Mouse (Mus musculus): ENCODE results near the gene Eif1ax.
"Not testable (repeated sequence)": the region's sequence is repeated elsewhere in the genome, so short reads cannot be mapped to it uniquely, and the experiment has no call there.

Gene Eif1ax

DNA sequence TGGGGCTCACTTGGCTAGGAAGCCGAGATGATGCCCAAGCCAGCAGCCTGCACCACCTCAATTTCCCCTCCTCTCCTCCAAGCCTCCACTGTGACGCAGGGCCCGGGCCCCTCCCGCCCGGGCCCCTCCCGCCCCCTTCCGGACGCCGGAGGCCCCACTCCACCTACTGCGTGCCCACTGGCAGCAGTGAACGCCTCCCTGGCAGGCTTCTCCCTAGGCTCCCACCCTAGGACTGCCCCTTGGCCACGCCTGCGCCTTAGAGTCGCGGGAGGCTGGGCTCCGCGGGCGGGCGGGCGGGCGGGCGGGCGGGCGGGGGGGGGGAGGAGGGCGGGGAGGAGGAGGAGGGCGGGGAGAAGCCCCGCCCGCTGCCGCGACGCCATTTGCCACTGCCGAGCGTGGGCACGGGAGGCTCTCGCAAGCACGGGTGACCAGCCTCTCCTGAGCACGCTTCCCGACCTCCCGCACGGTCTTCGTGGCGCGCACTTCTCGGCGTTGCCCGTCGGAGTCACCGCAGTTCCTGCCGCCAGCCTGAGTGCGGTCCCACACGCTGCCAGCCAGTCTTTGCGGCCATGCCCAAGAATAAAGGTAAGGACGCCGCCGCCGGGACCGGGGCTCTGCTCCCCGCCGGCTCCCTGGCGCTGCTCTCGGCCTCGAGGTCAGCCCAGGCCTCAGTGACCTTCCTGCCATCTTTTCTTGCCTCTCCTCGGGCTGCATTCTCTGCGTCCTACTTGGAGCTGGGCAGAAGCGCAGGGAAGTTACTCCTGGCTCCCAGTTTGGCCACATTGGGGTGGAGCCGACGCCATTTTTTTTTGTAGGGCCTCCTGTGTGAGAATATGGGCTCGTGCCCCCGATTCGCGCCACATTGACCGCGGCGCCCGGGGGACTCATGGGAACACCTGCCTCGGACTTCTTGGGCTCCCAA lies at the start of gene Eif1ax:
Eif1ax (plus strand) TSS at position 348 of the 922 bp plus-strand sequence.
- peak; percentile 59 for DNase-seq (ENCODE audit: low read depth, low spot score)

DNA sequence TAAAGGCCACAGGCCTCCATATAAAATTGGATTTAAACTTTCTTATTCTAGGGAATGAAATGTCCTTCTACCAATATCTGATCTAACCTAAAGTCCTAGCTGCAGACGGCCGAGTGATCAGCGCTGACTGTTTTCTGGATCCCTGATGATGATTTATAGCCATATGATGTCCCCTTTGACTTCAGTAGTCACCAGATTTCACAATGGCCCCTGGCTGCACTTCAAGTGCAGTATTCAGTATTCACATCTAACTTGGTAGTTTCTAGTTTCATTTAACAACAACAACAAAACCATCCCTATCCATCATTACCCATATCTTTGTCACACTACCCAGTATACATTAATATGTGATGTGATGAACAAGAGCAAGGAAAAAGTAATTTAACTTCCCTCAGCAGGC lies 7.5 kb upstream of the Eif1ax start:
- DNase-seq (ENCODE audit: low read depth, low spot score), result no peak

DNA sequence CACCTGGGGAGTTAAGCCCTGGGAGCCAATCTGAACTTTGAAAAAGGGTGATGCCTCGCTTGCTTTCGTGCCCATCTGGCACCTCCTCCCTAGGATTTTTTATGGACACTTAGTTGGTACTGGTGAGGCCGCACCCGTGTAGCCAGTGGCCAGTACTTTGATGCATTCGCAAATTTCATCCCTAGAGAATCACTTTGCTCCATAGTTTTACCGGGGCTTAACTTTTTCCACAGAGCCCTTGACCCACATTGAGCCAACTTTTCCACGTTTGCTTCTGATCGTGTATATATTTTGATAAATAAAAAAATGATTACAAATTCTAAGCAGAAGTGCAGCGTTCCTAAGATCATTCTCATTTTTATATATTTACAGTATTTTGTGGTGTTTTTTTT lies 771 bp downstream of the Eif1ax start:
- no peak for DNase-seq (ENCODE audit: low read depth, low spot score)

DNA sequence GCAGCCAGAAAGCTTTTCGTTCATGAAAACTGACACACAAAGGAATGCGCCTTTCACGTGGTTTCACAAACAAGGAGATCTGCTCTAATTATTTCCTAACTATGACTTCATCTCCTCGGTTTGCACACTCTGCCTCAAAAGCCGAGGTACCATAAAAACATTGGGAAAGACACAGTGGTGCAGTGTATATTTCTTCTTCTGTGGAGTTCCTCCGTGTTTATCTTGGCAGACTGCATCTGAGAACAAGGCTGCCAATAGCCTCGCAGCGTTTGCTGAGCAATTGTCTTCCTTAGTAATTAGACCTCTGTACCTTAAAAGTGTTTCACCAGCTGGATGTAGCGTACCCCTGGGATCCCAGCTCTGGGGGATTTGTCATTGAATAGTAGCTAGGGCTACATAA lies 15.1 kb downstream of the Eif1ax start:
- DNase-seq (ENCODE audit: low read depth, low spot score), result no peak

DNA sequence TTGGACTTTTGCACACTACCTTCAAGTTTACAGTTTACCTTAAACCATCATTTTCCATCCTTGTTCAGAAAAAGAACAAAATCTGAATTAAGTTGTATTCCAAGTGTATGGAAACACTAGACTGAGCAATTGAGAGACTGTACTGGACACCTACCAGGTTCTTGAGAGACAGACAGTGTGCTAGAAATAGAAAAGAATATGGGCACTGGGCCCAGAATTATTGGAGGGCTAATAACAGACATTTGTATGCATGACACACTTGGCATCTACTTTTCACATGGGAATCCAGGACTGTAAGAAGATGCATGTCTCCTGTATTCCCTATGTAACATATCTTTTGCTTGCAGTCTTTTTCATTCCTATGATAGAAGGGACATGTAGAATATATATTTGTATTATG lies 17.0 kb downstream of the Eif1ax start:
- no peak for DNase-seq (ENCODE audit: low read depth, low spot score)

DNA sequence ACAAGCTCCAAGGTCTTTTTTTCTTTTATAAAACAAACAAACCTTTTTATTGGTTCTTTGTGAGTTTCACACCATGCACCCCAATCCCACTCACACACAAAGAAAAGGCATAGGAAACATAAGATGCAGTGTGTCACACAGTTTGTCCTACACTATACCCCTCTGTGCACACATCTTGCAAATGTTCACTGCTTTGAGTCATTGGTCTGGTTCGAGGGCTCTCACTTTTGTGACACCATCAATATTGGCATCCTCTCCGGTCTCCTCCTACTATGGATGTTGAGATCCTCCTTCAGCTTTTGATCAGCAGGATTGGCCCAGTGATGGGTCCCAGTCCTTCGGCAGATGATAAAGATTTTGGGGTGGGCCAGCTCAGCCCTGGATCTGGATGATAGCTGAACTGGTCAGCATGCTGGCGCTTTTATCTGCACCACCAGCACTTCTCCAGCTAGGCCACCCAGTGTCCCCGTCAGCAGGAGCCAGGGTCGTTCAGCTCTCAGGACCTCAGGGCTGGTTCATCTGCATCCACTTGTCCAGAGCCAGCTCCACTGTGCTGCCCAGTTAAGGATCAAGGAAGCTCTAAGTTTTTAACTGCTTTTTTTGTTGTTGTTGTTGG lies 18.5 kb downstream of the Eif1ax start:
- no peak for DNase-seq (ENCODE audit: low read depth, low spot score)

DNA sequence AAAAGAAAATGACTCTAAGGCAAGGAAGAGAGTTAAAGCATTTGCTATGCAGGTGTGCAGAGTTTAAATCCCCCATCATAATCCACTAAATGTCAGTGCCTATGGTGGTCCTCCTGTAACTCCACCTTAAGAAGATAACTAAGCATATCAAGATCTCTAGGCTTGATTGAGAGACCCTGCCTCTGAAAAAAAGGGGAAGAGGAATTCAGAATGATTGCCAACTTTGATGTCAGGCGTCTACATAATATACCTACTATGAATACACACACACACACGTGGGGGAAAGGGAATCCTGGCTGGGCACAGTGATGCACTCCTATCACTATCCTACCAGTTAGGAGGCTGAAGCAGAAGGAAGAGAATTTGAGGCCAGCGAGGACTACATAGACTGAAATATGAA lies 19.3 kb downstream of the Eif1ax start:
- no peak for DNase-seq (ENCODE audit: low read depth, low spot score)

DNA sequence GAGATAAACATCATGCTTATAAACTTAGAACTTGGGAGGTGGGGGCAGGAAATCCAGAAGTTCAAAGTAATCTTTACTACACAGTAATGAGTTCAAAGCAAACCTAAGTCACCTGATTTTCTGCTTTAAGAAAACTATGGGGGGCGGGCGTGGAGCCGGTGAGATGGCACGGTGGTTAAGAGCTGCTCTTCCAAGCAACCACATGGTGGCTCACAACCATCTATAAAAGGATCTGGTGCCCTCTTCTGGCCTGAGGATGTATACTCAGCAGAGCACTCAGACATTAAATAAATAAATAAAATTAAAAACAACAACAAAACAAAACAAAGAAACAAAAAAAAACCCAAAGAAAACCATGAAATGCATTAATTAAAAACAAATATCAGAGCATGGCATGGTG lies 37.3 kb downstream of the Eif1ax start:
- DNase-seq (ENCODE audit: low read depth, low spot score), result no peak

DNA sequence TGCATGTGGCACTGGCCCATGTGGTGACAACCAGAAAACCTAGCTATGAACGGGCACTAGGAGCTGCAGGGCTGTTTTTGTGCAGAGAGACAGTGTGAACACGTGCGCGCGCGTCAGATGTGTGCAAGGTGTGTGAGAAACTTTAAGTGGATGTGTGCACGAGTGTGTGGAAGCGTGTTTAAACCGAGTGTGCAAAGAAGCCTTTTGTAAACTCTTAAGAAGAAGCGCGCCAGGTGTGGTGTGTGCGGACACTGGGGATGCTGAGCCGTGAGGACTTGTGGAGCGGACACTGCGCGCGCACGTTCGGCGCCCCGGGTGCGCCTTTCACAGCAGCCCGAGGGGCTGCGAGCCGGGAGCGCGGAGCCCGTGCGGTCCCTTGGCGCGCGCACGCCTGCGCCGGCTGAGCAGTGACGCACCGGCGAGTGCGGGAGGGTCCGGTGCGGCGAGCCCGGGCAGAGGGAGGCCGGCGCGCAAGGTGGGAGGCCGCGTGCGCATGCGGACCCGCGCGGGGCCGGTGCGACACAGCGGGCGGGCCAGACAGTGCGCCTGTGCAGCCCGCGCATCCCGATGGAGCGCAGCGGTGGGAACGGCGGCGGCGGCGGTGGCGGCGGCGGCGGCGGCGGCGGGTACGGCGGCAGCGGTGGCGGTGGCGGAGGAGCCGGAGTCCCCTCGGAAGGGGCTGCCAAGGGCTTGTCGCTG lies 42.3 kb downstream of the Eif1ax start, which contains the start of gene Map7d2:
Map7d2 (plus strand) TSS at position 443 of the 699 bp plus-strand sequence.
- DNase-seq (ENCODE audit: low read depth, low spot score), result no peak

DNA sequence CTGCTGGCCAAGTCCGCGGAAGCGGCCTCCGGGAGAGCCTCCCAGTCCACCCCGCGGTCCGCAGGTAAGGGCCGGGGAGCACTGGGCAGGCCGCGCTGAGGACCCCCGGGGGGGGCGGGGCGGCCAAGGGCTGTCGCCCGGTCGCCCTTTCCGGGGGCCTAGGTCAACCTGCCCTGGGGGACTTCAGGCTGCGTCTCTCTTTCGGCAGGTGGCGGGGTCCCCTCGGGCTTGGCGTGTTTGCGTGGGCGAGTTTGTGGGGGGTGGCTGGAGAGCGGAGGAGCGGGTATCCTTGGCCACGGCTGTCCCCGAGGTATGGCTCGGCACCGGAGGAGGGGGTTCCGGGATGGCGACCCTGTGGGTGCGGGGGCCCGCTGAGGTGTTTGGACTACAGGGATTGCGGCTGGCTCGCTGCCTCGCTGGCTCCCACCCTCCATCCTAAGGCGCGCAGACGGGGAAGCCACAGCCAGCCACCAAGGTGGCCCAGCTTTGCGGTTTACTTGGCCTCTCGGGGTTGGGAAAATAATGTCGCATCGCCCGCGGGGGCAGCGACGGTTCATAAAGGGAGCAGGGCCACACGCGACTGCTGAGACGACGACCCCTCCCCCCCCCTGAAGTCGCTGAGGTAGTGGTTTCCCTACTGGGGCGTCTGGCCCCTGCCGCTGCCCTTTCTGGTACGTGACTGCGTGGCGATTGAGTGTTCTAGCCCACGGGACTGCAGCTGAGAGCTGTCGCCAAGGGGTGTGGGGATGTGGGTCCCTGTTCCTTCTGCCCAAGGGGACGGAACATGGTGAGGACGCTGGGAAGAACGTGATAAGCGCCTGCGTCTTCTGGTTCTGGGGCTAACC lies 43.1 kb downstream of the Eif1ax start:
- DNase-seq (ENCODE audit: low read depth, low spot score), result no peak

DNA sequence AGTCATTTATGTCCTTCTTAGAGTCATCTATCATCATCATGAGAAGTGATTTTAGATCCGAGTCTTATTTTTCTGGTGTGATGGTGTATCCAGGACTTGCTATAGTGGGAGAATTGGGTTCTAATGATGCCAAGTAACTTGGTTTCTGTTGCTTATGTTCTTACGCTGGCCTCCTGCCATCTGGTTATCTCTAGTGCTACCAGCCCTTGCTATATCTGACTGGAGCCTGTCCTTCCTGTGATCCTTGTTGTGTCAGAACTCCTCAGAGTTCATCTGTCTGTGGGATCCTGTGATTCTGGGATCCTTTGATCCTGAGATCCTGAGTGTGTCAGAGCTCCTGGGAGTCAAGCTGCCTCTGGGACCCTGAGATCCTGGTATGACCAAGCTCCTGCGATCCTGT lies 58.5 kb downstream of the Eif1ax start:
- not testable (repeated sequence) for DNase-seq (ENCODE audit: low read depth, low spot score)

Data from embryo, embryonic 11.5 days (tissue).